Mouse (Mus musculus) small intestine, adult 2 months (tissue): ENCODE measurements at regions not wholly inside any gene's neighbourhood (a gene's known extent, or its start where the extent isn't known, plus 50 kb on each side); places are given as distances from the start of the nearest gene placed in this dataset.
A peak's percentile ranks its signal among the peaks of the same experiment; 100 is the strongest.

Experiments
- H3K27ac ChIP-seq: fragments of 200-500 bp; 2 replicates; pipeline ENCODE4 v1.5.1; 2012; ENCODE audit warnings: low read depth, low read length, control low read depth, inconsistent platforms; ENCODE audit not compliant: insufficient read depth
- H3K27me3 ChIP-seq: fragments of 200-500 bp; 2 replicates; pipeline ENCODE4 v1.6.1; 2012; ENCODE audit warnings: mild to moderate bottlenecking, moderate library complexity, low read length, inconsistent platforms; ENCODE audit not compliant: control insufficient read depth, insufficient read depth
- H3K36me3 ChIP-seq: fragments of 200-500 bp; 2 replicates; pipeline ENCODE4 v1.6.1; 2012; ENCODE audit warnings: mild to moderate bottlenecking, low read length, control low read depth, inconsistent platforms; ENCODE audit not compliant: control insufficient read depth, insufficient read depth
- H3K4me1 ChIP-seq: fragments of 200-500 bp; 2 replicates; pipeline ENCODE4 v1.6.1; 2012; ENCODE audit warnings: low read length, inconsistent platforms, mixed read lengths; ENCODE audit not compliant: control insufficient read depth, insufficient read depth, insufficient read length
- H3K4me3 ChIP-seq: fragments of 200-500 bp; 2 replicates; pipeline ENCODE4 v1.5.1; 2012; ENCODE audit warnings: low read depth, mild to moderate bottlenecking, control low read depth, inconsistent platforms, low read length, moderate library complexity
- CTCF ChIP-seq: fragments of 200-500 bp; IDR thresholded peaks from 2 replicates; pipeline ENCODE4 v1.5.1; 2012; ENCODE audit warnings: low read depth, mild to moderate bottlenecking, control low read depth, inconsistent platforms, low read length, moderate library complexity, mixed read lengths; ENCODE audit not compliant: insufficient replicate concordance, insufficient read length; ENCODE audit errors: extremely low read depth
- POLR2A ChIP-seq: fragments of 200-500 bp; IDR thresholded peaks from 2 replicates; pipeline ENCODE4 v1.6.1; 2012; ENCODE audit warnings: low read depth, mild to moderate bottlenecking, control low read depth, inconsistent platforms, low read length, moderate library complexity
- WGBS: fragments of 180-500 bp; shearing (Covaris S2); methylation state at CpG from one replicate; pipeline ENCODE4 v1.1.7; 2018; 5-methylcytosine and 5-hydroxymethylcytosine counted together

DNA sequence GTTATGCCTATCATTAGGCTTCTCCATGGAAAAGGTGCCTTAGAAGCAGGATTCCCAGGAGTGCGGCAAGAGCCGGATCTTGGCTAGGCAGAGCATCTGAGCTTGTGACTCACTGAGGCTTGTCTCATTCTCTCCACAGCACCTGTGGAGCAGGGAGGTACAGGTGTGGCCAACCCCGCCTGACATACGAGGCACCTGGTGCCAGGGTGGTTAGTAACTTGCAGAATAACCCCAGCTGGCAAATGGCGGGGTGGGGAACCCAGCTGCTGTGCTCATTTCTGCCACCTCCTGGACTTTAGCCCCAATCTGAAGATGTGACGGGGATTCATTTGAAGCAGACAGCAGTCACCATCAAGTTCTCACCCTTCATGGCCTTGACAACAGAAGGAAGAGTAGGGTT is 96.2 kb downstream of the Pdgfra start:
- peaks cover 7% of the 10 kb centered on the region for H3K4me1 ChIP-seq
- no peak overlapping the region for H3K4me3 ChIP-seq
- H3K36me3 ChIP-seq = no peaks in the 10 kb centered on the region
- H3K27me3 ChIP-seq = no peaks in the 10 kb centered on the region
- WGBS = 28% methylated on average over 6 of the region's 6 CpGs
- H3K27ac ChIP-seq = no peak overlapping the region
- TF ChIP-seq CTCF = no peak
- TF ChIP-seq POLR2A = no peak

DNA sequence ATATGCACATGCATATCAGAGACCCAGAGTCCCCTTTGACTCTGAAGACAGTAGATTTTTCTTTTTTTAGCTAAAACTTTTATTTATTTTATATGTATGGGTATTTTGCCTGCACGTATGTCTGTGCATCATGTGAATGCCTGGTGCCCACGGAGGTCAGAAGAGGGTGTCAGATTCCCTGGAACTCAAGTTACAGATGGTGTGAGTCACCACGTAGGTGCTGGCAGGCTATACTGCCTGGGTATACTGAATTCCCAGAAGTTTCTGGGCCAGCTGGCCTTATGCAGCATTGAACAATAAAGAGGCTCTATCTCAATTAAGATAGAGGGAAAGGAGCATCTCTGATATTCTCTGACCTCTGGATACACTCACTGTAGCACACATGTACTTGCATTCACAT is 97.6 kb downstream of the Pdgfra start:
- Histone ChIP-seq H3K27me3 (no peaks in the 10 kb centered on the region), H3K36me3 (no peaks in the 10 kb centered on the region), H3K4me3 (no peak overlapping the region), H3K4me1 (peaks cover 13% of the 10 kb centered on the region), H3K27ac (no peak overlapping the region)
- WGBS = 80% methylated on average over 3 of the region's 3 CpGs
- TF ChIP-seq CTCF (no peak), POLR2A (no peak)

GRCm38 (mm10) chr5:75253349-75253748 is 101.3 kb downstream of the Pdgfra start:
- Histone ChIP-seq H3K27me3 (no peaks in the 10 kb centered on the region), H3K4me1 (peaks cover 8% of the 10 kb centered on the region), H3K36me3 (no peaks in the 10 kb centered on the region), H3K27ac (peak overlapping the region; percentile 9), H3K4me3 (peak overlapping the region; percentile 22)
- WGBS = 23% methylated on average over 7 of the region's 7 CpGs
- no peak for TF ChIP-seq POLR2A
- TF ChIP-seq CTCF = no peak

DNA sequence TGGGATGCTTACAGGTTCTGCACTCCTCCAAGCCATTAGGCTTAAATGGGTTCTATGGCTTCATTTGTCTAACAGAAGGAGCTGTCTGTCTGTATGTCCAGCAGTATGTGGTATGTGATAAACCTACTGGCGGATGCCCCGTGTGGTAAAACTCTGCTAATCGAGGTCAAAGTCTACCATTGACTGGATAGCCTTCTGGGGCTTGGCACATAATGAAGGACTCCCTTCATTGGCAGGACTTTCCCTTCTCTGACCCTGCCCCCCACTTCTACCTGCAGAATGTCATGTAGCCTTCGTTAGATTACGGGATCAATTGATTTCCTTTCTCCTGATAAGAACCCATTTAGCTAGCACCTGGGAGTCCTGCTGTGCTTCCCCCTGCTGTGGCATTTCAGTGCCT is 101.7 kb downstream of the Pdgfra start:
- H3K27ac ChIP-seq = peak overlapping the region; percentile 9; the same call in 1 of the 2 replicates
- H3K4me1 ChIP-seq = peaks cover 8% of the 10 kb centered on the region
- 23% methylated on average over 5 of the region's 5 CpGs for WGBS
- H3K36me3 ChIP-seq = no peaks in the 10 kb centered on the region
- TF ChIP-seq POLR2A = no peak
- no peak for TF ChIP-seq CTCF
- H3K4me3 ChIP-seq = peak overlapping the region; percentile 22; the same call in 1 of the 2 replicates
- H3K27me3 ChIP-seq = no peaks in the 10 kb centered on the region

- WGBS = 87% methylated on average over 4 of the region's 4 CpGs
- H3K4me1 ChIP-seq = peaks cover 8% of the 10 kb centered on the region
- TF ChIP-seq CTCF (no peak), POLR2A (no peak)
- H3K27me3 ChIP-seq = no peaks in the 10 kb centered on the region
- H3K4me3 ChIP-seq = no peak overlapping the region
- no peaks in the 10 kb centered on the region for H3K36me3 ChIP-seq
- no peak overlapping the region for H3K27ac ChIP-seq
These were observed 104.1 kb downstream of the Pdgfra start for GRCm38 (mm10) chr5:75256186-75256585.

DNA sequence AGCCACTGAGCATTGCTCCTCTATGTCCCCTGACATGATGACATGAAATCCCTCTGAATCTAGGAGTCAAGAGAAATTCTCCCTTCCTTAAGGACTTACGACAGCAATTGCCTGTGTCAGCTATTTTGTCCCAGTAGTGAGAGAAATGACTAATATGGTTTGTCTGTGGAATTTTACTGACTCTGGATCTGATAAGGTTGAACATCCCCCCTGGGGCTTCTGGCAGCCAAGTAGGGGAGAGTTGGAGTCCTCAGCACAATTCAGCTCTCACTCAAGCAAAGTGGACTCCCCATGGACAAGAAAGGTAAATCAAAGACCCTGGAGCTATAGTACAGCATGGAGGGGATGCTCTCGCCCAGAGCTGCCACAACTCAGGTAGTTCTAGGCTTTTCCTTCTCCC is 105.0 kb downstream of the Pdgfra start:
- no peak overlapping the region for H3K4me3 ChIP-seq
- no peak overlapping the region for H3K27ac ChIP-seq
- no peaks in the 10 kb centered on the region for H3K27me3 ChIP-seq
- TF ChIP-seq CTCF (no peak), POLR2A (no peak)
- WGBS = 89% methylated on average over 2 of the region's 2 CpGs
- no peaks in the 10 kb centered on the region for H3K36me3 ChIP-seq
- peaks cover 8% of the 10 kb centered on the region for H3K4me1 ChIP-seq

DNA sequence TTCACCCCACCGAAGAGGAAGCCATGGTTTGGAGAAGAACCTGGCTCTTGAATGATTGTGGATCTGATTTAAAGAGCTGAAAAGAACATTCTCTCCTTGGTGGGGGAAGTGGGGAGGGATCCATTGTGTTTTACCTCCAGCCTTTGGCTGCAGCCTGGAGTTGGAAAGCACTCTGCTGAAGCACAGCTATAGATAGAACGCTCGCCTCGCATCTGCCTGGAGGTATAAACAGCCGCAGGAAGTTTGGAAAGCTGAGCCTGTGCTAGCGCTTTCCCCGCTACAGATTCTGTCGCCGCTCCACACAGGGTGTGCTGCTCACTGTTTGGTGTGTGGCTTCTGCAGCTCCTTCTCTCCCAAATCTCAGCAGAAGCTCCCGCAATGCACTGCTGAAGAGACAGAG is 108.2 kb downstream of the Pdgfra start:
- Histone ChIP-seq H3K27me3 (no peaks in the 10 kb centered on the region), H3K27ac (no peak overlapping the region), H3K4me1 (no peaks in the 10 kb centered on the region), H3K36me3 (no peaks in the 10 kb centered on the region), H3K4me3 (no peak overlapping the region)
- 74% methylated on average over 10 of the region's 10 CpGs for WGBS
- TF ChIP-seq POLR2A = no peak
- TF ChIP-seq CTCF = no peak
